ENCODE assay signal across 16 mouse cellular contexts in genomic region chr9:83587116-83587515, GRCm38 (mm10).
"Had no signal": no experiment of that assay in that cellular context is flagged by ENCODE, and none has a peak within 500 bp of the region (broad histone marks: within the 10 kb centered on the region; RNA-seq: fewer than 3 reads in every experiment).

No protein-coding gene starts in this region.

- H3K9ac ChIP-seq: liver, embryonic 13.5 days; midbrain, embryonic 12.5 days had no signal

- H3K4me2 ChIP-seq: liver, embryonic 13.5 days; midbrain, embryonic 12.5 days had no signal

- H3K4me3 ChIP-seq: liver, embryonic 13.5 days; midbrain, embryonic 12.5 days had no signal

- DNase-seq: kidney, adult 2 months; kidney, postnatal 25 days; liver, embryonic 13.5 days; lung, adult 2 months; lung, postnatal 14 days; lung, postnatal 4 days; right cerebral cortex, adult 18-20 months; right cerebral cortex, postnatal 14 days; right cerebral cortex, postnatal 4 days; thymus, adult 2 months; thymus, postnatal 14 days; thymus, postnatal 4 days had no signal

- H3K36me3 ChIP-seq: midbrain, embryonic 12.5 days had no signal

- H3K4me1 ChIP-seq: liver, embryonic 13.5 days had no signal

- H3K27me3 ChIP-seq: liver, embryonic 13.5 days; midbrain, embryonic 12.5 days had no signal

- ATAC-seq: intestine, postnatal 0 days had no signal

- H3K9me3 ChIP-seq: liver, embryonic 13.5 days; midbrain, embryonic 12.5 days had no signal

- H3K27ac ChIP-seq: kidney, postnatal 0 days; liver, embryonic 13.5 days; midbrain, embryonic 12.5 days; stomach, postnatal 0 days had no signal
